Mouse (Mus musculus): Measurements from ENCODE around the gene Tex38. TPM values are rescaled to one million over a fixed set of nuclear protein-coding genes. Genes with fewer than 3 reads are reported as not detected.

Tex38 gene
- total and polyA plus RNA-seq, 3 experiments: 0.17 to 0.30 TPM; not detected in 1

- TF ChIP-seq USF2 (conservative IDR thresholded peaks at IDR 0.05; ENCODE audit: low read depth, low read length) (no peak), MAFK (IDR thresholded peaks at IDR 0.05; ENCODE audit: insufficient replicate concordance, low read length) (no peak), ZNF384 (IDR thresholded peaks at IDR 0.05; ENCODE audit: low read depth, low read length) (no peak), EP300 (IDR thresholded peaks at IDR 0.05; ENCODE audit: low read length) (no peak), JUND (conservative IDR thresholded peaks at IDR 0.05; ENCODE audit: low read depth, low read length) (no peak), ELF1 (IDR thresholded peaks at IDR 0.05; ENCODE audit: low read depth, low read length) (no peak), BHLHE40 (IDR thresholded peaks at IDR 0.05; ENCODE audit: low read depth, low read length) (no peak)
Observed at GRCm38 (mm10) chr4:115731588-115732222, 49.1 kb downstream of the Tex38 start (continued).

Other genes with a start within 250 kb of the Tex38 start
- not detected in 2 replicates for gene Cyp4a31, start 217.4 kb downstream of the Tex38 start, total RNA-seq (2012; rRNA removed)
- gene Cyp4a31, start 217.4 kb downstream of the Tex38 start, total RNA-seq (2014; rRNA removed): not detected in 2 replicates
- not detected in 2 replicates for gene Cyp4a31, start 217.4 kb downstream of the Tex38 start, polyA plus RNA-seq (2012; ENCODE audit: insufficient read length, low read depth)
- not detected in 2 replicates for gene Cyp4a32, start 180.0 kb downstream of the Tex38 start, total RNA-seq (2012; rRNA removed)
- not detected in 2 replicates for gene Cyp4a32, start 180.0 kb downstream of the Tex38 start, total RNA-seq (2014; rRNA removed)
- not detected in 2 replicates for gene Cyp4a32, start 180.0 kb downstream of the Tex38 start, polyA plus RNA-seq (2012; ENCODE audit: insufficient read length, low read depth)
- not detected in 2 replicates for gene Cyp4b1, start 133.3 kb downstream of the Tex38 start, total RNA-seq (2012; rRNA removed)
- gene Cyp4b1, start 133.3 kb downstream of the Tex38 start, total RNA-seq (2014; rRNA removed): not detected in 2 replicates
- not detected in 2 replicates for gene Cyp4b1, start 133.3 kb downstream of the Tex38 start, polyA plus RNA-seq (2012; ENCODE audit: insufficient read length, low read depth)
- gene Efcab14, start 43.3 kb downstream of the Tex38 start, total RNA-seq (2012; rRNA removed): 12.3 and 12.9 TPM in 2 replicates
- gene Efcab14, start 43.3 kb downstream of the Tex38 start, total RNA-seq (2014; rRNA removed): 12.4 and 13.5 TPM in 2 replicates
- 18.3 and 23.0 TPM in 2 replicates for gene Efcab14, start 43.3 kb downstream of the Tex38 start, polyA plus RNA-seq (2012; ENCODE audit: insufficient read length, low read depth)
- gene Atpaf1, start 3.8 kb upstream of the Tex38 start, total RNA-seq (2012; rRNA removed): 17.0 and 24.3 TPM in 2 replicates
- gene Atpaf1, start 3.8 kb upstream of the Tex38 start, total RNA-seq (2014; rRNA removed): 36.3 and 37.5 TPM in 2 replicates
- 22.1 and 27.7 TPM in 2 replicates for gene Atpaf1, start 3.8 kb upstream of the Tex38 start, polyA plus RNA-seq (2012; ENCODE audit: insufficient read length, low read depth)
- 9.2 and 9.3 TPM in 2 replicates for gene Mob3c, start 47.1 kb upstream of the Tex38 start, total RNA-seq (2012; rRNA removed)
- 7.4 and 7.8 TPM in 2 replicates for gene Mob3c, start 47.1 kb upstream of the Tex38 start, total RNA-seq (2014; rRNA removed)
- 5.9 and 9.2 TPM in 2 replicates for gene Mob3c, start 47.1 kb upstream of the Tex38 start, polyA plus RNA-seq (2012; ENCODE audit: insufficient read length, low read depth)
- 34.7 and 39.0 TPM in 2 replicates for gene Mknk1, start 58.2 kb upstream of the Tex38 start, total RNA-seq (2012; rRNA removed)
- gene Mknk1, start 58.2 kb upstream of the Tex38 start, total RNA-seq (2014; rRNA removed): 15.7 and 17.8 TPM in 2 replicates
- gene Mknk1, start 58.2 kb upstream of the Tex38 start, polyA plus RNA-seq (2012; ENCODE audit: insufficient read length, low read depth): 31.5 and 38.5 TPM in 2 replicates
- not detected in 2 replicates for gene Kncn, start 103.4 kb upstream of the Tex38 start, total RNA-seq (2012; rRNA removed)
- not detected in 2 replicates for gene Kncn, start 103.4 kb upstream of the Tex38 start, total RNA-seq (2014; rRNA removed)
- not detected in 2 replicates for gene Kncn, start 103.4 kb upstream of the Tex38 start, polyA plus RNA-seq (2012; ENCODE audit: insufficient read length, low read depth)
- gene 6430628N08Rik, start 109.6 kb upstream of the Tex38 start, total RNA-seq (2012; rRNA removed): not detected in 2 replicates
- gene 6430628N08Rik, start 109.6 kb upstream of the Tex38 start, total RNA-seq (2014; rRNA removed): not detected in 2 replicates
- gene 6430628N08Rik, start 109.6 kb upstream of the Tex38 start, polyA plus RNA-seq (2012; ENCODE audit: insufficient read length, low read depth): not detected in 2 replicates
- gene Dmbx1, start 158.9 kb upstream of the Tex38 start, total RNA-seq (2012; rRNA removed): not detected in 2 replicates
- gene Dmbx1, start 158.9 kb upstream of the Tex38 start, total RNA-seq (2014; rRNA removed): not detected in 2 replicates
- not detected in 2 replicates for gene Dmbx1, start 158.9 kb upstream of the Tex38 start, polyA plus RNA-seq (2012; ENCODE audit: insufficient read length, low read depth)
- 9.9 and 15.1 TPM in 2 replicates for gene Faah, start 236.9 kb upstream of the Tex38 start, total RNA-seq (2012; rRNA removed)
- gene Faah, start 236.9 kb upstream of the Tex38 start, total RNA-seq (2014; rRNA removed): 3.4 and 3.5 TPM in 2 replicates
- gene Faah, start 236.9 kb upstream of the Tex38 start, polyA plus RNA-seq (2012; ENCODE audit: insufficient read length, low read depth): 12.1 and 13.3 TPM in 2 replicates

Measured in CH12.LX (cell line).